Mouse (Mus musculus): ENCODE data around the gene Arl6ip4.

The Arl6ip4 gene

DNA sequence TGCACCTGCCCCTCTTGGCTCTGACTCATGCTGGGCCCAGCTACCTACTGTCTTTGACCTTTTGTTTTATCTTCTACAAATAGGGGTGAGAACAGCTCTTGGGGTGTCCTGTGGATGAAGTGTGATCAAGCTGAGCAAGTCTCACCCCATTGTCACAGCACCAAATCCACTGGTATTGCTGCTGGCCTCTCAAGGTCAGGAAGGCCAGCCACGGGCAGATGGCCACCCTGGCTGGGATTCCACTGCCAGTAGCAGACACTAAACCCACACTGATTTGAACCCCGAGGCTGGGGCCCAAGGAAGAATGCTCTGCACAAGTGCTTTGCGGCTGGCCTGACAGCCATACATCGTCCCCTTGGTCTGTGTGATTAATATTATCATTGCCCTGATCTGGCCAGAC lies 42.4 kb downstream of the Arl6ip4 start:
- DNase-seq = no peak

DNA sequence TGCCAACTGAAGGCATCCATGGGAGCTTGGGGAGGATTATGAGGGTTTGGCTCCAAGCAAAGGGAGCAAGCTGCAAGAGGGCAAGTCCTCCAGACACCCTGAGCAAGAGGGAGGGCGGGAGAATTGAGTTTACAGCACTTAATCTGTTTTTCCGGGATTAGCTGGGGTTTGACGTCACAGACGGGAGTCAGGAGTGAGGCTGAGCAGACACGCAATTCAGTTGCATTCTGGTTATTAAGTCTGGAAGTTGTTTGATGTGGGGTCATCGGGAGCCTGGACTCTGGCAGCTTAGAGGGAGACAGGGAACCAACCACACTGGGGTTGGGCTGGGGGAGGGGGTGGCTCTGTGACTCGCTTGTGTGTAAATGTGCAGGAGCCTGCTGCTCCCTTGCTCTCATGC lies 43.6 kb downstream of the Arl6ip4 start:
- no peak for DNase-seq

DNA sequence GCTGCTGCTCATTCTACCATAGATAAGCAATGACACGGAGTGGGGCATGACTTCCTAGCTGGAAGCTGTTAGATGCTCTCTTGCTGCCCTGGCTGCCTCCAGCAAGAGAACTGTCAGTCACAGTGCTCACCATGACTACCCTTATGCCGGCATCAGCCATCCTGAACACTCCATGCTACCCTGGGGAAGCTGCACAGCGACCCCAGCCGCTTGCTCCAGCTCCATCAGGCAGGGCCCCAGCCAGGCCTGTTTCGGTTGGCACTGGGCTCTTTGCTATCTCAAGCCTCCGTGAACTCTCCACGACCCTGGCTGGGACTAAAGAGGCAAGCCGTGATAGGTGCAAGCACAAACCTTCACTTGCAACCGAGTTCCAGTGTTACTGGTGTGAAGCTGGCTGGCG lies 45.9 kb downstream of the Arl6ip4 start:
- no peak for DNase-seq

DNA sequence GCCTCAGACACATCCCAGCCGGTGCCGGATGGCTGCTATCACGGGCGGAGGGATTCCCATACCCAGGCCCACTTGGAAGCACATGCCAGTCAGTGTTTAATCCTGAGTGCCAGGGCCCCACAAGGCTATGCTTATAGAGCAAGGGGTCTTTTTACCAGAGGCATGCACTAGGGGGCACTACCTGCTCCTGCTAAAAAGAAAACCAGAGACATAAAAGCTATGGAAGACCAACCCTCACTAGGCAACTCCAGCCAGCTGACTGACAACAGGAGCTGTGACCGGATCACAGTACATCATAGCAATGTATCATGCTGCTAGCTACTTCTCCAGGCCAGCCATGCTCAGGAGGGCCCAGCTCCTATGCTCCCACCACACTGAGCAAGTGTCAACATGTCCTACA lies 46.7 kb downstream of the Arl6ip4 start:
- DNase-seq = peak; percentile 76 to 84

DNA sequence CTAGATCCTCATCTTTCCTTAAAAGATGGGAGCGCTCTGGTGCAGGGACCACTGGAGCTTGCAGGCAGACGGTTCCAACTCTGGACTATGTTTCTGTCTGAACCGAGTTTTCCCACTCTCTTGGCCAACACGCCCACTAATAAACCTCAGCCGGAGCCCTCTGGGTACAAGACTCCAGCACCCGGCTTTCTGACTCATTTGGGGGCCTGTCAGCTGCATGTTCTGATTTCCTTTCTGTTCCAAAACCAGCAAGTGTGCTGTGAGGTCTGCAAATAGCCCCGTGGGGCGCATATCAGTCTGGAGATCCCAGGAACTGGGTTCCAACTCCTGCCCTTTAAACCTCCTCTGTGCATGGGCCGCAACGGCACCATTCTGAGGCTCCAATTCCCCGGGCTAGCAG lies 47.6 kb downstream of the Arl6ip4 start:
- no peak for DNase-seq

DNA sequence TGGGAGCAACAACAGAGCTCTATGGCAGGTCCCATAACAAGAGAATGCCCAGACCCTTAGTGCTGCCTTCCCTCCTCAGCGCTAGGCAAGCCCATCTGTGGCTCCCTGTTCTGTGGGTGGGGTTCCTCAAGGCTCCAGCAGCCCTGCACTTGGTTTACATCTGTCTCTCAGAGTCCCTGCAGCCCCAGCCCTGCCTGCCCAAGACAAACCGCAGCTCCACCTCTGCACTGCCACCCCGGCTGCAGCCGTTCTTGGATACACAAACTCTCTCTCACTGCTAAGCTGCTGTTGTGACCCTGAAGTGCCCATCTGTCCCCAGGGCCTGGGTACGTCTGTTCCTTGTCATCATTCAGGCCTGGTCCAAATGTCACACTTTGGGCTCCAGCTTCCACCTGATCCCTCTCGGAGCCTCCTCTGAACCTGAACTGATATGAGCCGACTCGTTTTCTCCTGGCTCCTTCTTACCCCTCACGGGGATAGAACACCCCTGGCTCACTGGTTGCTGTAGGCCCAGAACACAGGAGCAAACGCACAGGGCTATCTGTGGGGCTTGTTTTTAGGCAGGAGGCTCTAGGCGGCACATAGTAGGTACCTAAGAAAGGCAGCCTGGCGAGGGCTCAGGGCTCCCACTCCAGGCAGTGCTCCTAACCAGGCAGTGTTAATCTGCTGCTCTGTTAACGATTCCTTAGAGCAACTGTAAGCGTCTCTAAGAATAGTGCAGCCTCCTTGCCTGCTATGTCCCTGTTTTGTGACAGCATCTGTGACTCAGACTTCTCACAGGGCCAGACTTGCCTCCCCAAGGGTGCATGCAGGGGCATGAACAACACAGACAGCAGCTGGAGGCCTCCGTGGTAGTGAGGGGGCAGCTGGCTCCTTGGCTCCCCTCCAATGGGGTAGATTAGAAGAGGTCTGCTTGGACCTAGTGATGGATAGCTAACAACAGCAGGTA lies 50.0 kb downstream of the Arl6ip4 start:
- DNase-seq = no peak

DNA sequence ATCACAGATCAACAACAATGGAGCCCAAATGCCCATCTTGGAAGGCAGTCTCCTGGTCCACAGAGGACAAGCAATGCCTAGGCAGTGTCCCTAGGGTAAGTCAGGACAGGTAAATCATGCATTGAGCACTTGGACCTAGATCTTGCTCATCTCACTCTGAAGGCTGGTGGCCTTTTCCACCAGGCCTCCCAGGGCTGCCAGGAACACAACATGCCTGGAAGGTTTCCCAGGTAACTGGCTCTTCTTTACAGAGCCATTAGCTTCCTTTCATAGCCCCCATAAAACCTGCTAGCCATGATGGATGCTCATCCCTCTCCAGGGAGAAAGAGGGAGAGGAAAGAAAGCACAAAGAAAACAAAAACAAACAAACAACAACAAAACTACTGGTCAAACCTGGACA lies 50.9 kb downstream of the Arl6ip4 start:
- no peak for DNase-seq

DNA sequence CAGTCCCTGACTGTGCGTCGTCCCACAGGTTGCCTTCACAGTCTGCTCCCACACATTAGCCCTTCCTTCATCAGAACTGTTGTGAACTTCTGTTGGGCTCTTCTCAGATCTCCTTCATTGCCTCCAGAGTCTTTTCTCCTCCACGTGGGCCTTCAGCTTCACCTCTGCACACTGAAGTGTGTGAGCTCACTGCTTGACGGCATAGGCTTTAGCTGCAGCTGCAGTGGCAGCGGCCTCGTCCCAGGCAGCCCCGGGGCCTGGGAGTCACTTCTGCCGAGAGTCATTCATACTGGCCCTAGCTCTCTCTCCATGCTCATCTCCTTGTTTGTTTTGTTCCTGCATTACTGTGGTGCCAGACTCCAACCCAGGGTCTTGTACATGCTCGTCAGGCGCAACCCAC lies 51.7 kb downstream of the Arl6ip4 start:
- no peak for DNase-seq
